Mouse (Mus musculus) liver, embryonic 14.5 days (tissue): ENCODE measurements at regions not wholly inside any gene's neighbourhood (a gene's known extent, or its start where the extent isn't known, plus 50 kb on each side); places are given as distances from the start of the nearest gene placed in this dataset.

ENCODE experiments used
- CTCF ChIP-seq: IDR thresholded peaks from 2 replicates; pipeline ENCODE4 v1.5.1; 2016; ENCODE audit warnings: antibody characterized with exemption, low read depth, control low read depth
- EP300 ChIP-seq: IDR thresholded peaks from 2 replicates; pipeline ENCODE4 v1.6.1; 2016; ENCODE audit warnings: antibody characterized with exemption, low read depth

GRCm38 (mm10) chr2:9646466-9646865 lies 234.6 kb upstream of the 4930412O13Rik start:
- TF ChIP-seq CTCF (no peak), EP300 (no peak)
